Mouse (Mus musculus) liver, embryonic 12.5 days (tissue): ENCODE data around the gene Frs3. TPM values are rescaled to one million over a fixed set of nuclear protein-coding genes. Genes with fewer than 3 reads are reported as not detected.

Source experiments
- ATAC-seq: fragments of 200-750 bp; cut with Nextera tagmentation; 2 replicates; pipeline ENCODE4 v1.8.0; 2017; ENCODE audit warnings: moderate number of reproducible peaks, mild to moderate bottlenecking, moderate library complexity
- H3K27ac ChIP-seq: fragments of 300-500 bp; sonication (generic); 2 replicates; pipeline ENCODE4 v1.5.1; 2016; ENCODE audit warnings: mild to moderate bottlenecking
- H3K27me3 ChIP-seq: fragments of 300-500 bp; sonication (generic); replicated peaks from 2 replicates; pipeline ENCODE4 v1.6.1; 2016; ENCODE audit warnings: mild to moderate bottlenecking, moderate library complexity
- H3K36me3 ChIP-seq: fragments of 300-500 bp; sonication (generic); 2 replicates; pipeline ENCODE4 v1.6.1; 2016; ENCODE audit warnings: mild to moderate bottlenecking, moderate library complexity
- H3K4me1 ChIP-seq: fragments of 300-500 bp; sonication (generic); 2 replicates; pipeline ENCODE4 v1.6.1; 2016
- H3K4me2 ChIP-seq: fragments of 300-500 bp; sonication (generic); 2 replicates; pipeline ENCODE4 v1.6.1; 2016; ENCODE audit warnings: mild to moderate bottlenecking, moderate library complexity
- H3K4me3 ChIP-seq: fragments of 300-500 bp; sonication (generic); 2 replicates; pipeline ENCODE4 v1.5.1; 2016; ENCODE audit warnings: mild to moderate bottlenecking, moderate library complexity
- H3K9ac ChIP-seq: fragments of 300-500 bp; sonication (generic); 2 replicates; pipeline ENCODE4 v1.6.1; 2016; ENCODE audit warnings: mild to moderate bottlenecking, moderate library complexity
- H3K9me3 ChIP-seq: fragments of 300-500 bp; sonication (generic); replicated peaks from 2 replicates; pipeline ENCODE4 v1.6.1; 2016; ENCODE audit warnings: mild to moderate bottlenecking, moderate library complexity
- WGBS: fragments of 180-500 bp; shearing (Covaris S2); methylation state at CpG from one replicate; pipeline ENCODE4 v1.1.7; 2016; ENCODE audit not compliant: insufficient replicate concordance; 5-methylcytosine and 5-hydroxymethylcytosine counted together
- polyA plus RNA-seq: library from polyadenylated mRNA; unstranded; fragments of >200 nt; fragmentation: Nextera tagmentation; extraction: Ambion mirVana; gene quantifications from 2 replicates; pipeline ENCODE4 v1.2.1, GENCODE M21; 2016

Gene Frs3
- polyA plus RNA-seq, 1 experiment from 2014 or later: 1.7 TPM

DNA sequence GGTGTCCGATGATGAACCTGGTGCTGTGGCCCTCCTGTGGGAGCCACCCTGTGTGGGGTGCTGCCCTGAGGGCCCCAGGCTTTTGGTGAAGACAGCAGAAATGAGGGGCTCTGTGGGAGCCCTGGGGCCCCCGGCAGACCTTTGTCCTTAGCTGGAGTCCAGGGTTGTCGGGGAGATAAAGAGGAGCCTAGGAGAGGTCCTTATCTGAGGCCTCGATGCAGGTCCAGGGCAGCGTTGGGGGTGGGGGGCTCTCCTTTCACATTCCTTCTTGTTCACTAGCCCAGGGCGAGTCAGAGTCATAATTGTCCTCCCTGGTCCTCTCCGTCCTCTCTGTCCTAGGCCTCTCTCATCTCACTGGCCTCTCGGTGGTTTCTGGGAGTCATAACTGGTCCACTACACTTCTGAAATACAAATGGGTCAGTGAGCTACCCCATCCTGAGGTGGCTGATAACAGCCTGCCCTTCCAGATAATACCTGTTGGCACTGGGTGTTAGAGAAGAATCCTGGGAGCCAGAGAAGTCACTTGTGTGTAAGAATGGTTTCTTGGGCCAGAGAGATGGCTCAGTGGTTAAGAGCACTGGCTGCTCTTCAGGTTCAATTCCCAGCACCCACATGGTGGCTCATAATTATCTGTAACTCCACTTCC, 64.4 kb downstream of the Frs3 start:
- Histone ChIP-seq H3K27ac (peak overlapping the region; percentile 76), H3K4me3 (no peak overlapping the region), H3K4me2 (peak overlapping the region; percentile 56), H3K4me1 (peaks cover 75% of the 10 kb centered on the region), H3K9ac (peak overlapping the region; percentile 55), H3K27me3 (no peaks in the 10 kb centered on the region), H3K36me3 (peaks cover 7% of the 10 kb centered on the region), H3K9me3 (0 out of 2 replicates have a peak, but pooled peaks cover 5% of the 10 kb centered on the region)
- WGBS: 22% methylated on average over 8 of the region's 8 CpGs
- peak; percentile 73 for ATAC-seq

Other genes starting within 250 kb of the Frs3 start
- 17.6 and 18.0 TPM in 2 replicates for gene Taf8, start 186.7 kb upstream of the Frs3 start, polyA plus RNA-seq
- 546 and 555 TPM in 2 replicates for gene Ccnd3, start 184.0 kb upstream of the Frs3 start, polyA plus RNA-seq
- gene Bysl, start 77.5 kb upstream of the Frs3 start, polyA plus RNA-seq: 34.6 and 35.2 TPM in 2 replicates
- 31.2 and 32.6 TPM in 2 replicates for gene Med20, start 77.4 kb upstream of the Frs3 start, polyA plus RNA-seq
- gene Gm20517, start 77.4 kb upstream of the Frs3 start, polyA plus RNA-seq: 2.3 and 2.7 TPM in 2 replicates
- gene Usp49, start 58.3 kb upstream of the Frs3 start, polyA plus RNA-seq: 5.0 and 6.2 TPM in 2 replicates
- gene Tomm6, start 644 bp upstream of the Frs3 start, polyA plus RNA-seq: 339 and 360 TPM in 2 replicates
- 0.06 and 0.07 TPM in 2 replicates for gene Gm21981, start 5.4 kb downstream of the Frs3 start, polyA plus RNA-seq
- not detected in 2 replicates for gene Prickle4, start 5.7 kb downstream of the Frs3 start, polyA plus RNA-seq
- gene Pgc, start 37.8 kb downstream of the Frs3 start, polyA plus RNA-seq: not detected in 2 replicates
- 5.6 and 5.8 TPM in 2 replicates for gene Tfeb, start 48.0 kb downstream of the Frs3 start, polyA plus RNA-seq
- 2.8 and 3.5 TPM in 2 replicates for gene Mdfi, start 145.7 kb downstream of the Frs3 start, polyA plus RNA-seq
- gene Foxp4, start 235.6 kb downstream of the Frs3 start, polyA plus RNA-seq: 13.7 and 13.9 TPM in 2 replicates